Comparison of ENCODE assay signal across 9 mouse cellular contexts in genomic region chr15:78848467-78848866, GRCm38 (mm10). TPM values are rescaled to one million over a fixed set of nuclear protein-coding genes. Genes with fewer than 3 reads are reported as not detected.
DNase-seq lines count a peak whose midpoint lies in the region; ATAC-seq and TF ChIP-seq lines count a peak whose summit lies in the region.
"Had no signal": no experiment of that assay in that cellular context is flagged by ENCODE, and none has a peak within 500 bp of the region (broad histone marks: within the 10 kb centered on the region; RNA-seq: fewer than 3 reads in every experiment).

No protein-coding gene starts in this region.

- no peaks in the 10 kb centered on the region for H3K36me3 ChIP-seq in forebrain, embryonic 11.5 days (ENCODE audit: control insufficient read depth, insufficient read depth, low read length)
- no peaks in the 10 kb centered on the region for H3K36me3 ChIP-seq in forebrain, embryonic 15.5 days
- H3K36me3 ChIP-seq in midbrain, postnatal 0 days (ENCODE audit: insufficient read depth, low read length): no peaks in the 10 kb centered on the region

- peaks cover 14% of the 10 kb centered on the region for H3K27me3 ChIP-seq in forebrain, embryonic 11.5 days (ENCODE audit: control insufficient read depth, insufficient read depth, low read length)
- H3K27me3 ChIP-seq in forebrain, embryonic 15.5 days: peaks cover 12% of the 10 kb centered on the region
- H3K27me3 ChIP-seq in midbrain, postnatal 0 days (ENCODE audit: insufficient read depth, low read length): peaks cover 8% of the 10 kb centered on the region; the same call in 1 of the 2 replicates

- no peak overlapping the region for H3K9ac ChIP-seq in forebrain, embryonic 11.5 days (ENCODE audit: low read length)
- H3K9ac ChIP-seq in forebrain, embryonic 15.5 days (replicated peaks): no peak overlapping the region
- no peak overlapping the region for H3K9ac ChIP-seq in midbrain, postnatal 0 days (replicated peaks; ENCODE audit: low read length, poor library complexity, severe bottlenecking)
- H3K9ac ChIP-seq: limb, embryonic 15.5 days had no signal

- peak; percentile 85 for TF ChIP-seq CTCF in midbrain, postnatal 0 days (IDR thresholded peaks at IDR 0.05)

- 29% methylated on average over 5 of the region's 5 CpGs for WGBS in forebrain, embryonic 11.5 days
- 25% methylated on average over 5 of the region's 5 CpGs for WGBS in forebrain, embryonic 15.5 days
- WGBS in midbrain, postnatal 0 days: 27% methylated on average over 5 of the region's 5 CpGs

- ATAC-seq in forebrain, embryonic 11.5 days (replicated peaks; ENCODE audit: low FRiP score): no peak
- ATAC-seq in forebrain, embryonic 15.5 days (replicated peaks): no peak
- no peak for ATAC-seq in midbrain, postnatal 0 days (ENCODE audit: low FRiP score)

- peaks cover 3% of the 10 kb centered on the region; the same call in 1 of the 2 replicates for H3K4me1 ChIP-seq in forebrain, embryonic 11.5 days (replicated peaks; ENCODE audit: control insufficient read depth, insufficient read depth, low read length)
- 0 out of 2 replicates have a peak, but pooled peaks cover 8% of the 10 kb centered on the region for H3K4me1 ChIP-seq in forebrain, embryonic 15.5 days
- H3K4me1 ChIP-seq in midbrain, postnatal 0 days (ENCODE audit: insufficient read depth, low read length): no peaks in the 10 kb centered on the region

- H3K27ac ChIP-seq in forebrain, embryonic 11.5 days (ENCODE audit: low read depth, low read length): no peak overlapping the region
- H3K27ac ChIP-seq in forebrain, embryonic 15.5 days (replicated peaks): no peak overlapping the region
- H3K27ac ChIP-seq in midbrain, postnatal 0 days (ENCODE audit: low read depth, low read length): no peak overlapping the region
- H3K27ac ChIP-seq: limb, embryonic 15.5 days had no signal

- H3K9me3 ChIP-seq in forebrain, embryonic 11.5 days (ENCODE audit: control insufficient read depth, low read length): no peaks in the 10 kb centered on the region
- H3K9me3 ChIP-seq in forebrain, embryonic 15.5 days: no peaks in the 10 kb centered on the region
- H3K9me3 ChIP-seq in midbrain, postnatal 0 days (ENCODE audit: low read length): no peaks in the 10 kb centered on the region
- H3K9me3 ChIP-seq: limb, embryonic 15.5 days had no signal

- peak; percentile 86 for DNase-seq in forebrain, embryonic 11.5 days (ENCODE audit: low spot score)
- DNase-seq in T-cell, adult 2 months (ENCODE audit: low spot score): peak; percentile 74
- peak; percentile 84 to 89 for DNase-seq in cerebellum, postnatal 25 days
- DNase-seq in heart, postnatal 4 days: peak; percentile 92
- peak; percentile 72 to 89 for DNase-seq in left cerebral cortex, adult 18-20 months (ENCODE audit: low spot score in 2 of 2)
- DNase-seq in midbrain, postnatal 0 days (ENCODE audit: low spot score): peak; percentile 67
- DNase-seq in spleen, postnatal 4 days (ENCODE audit: low spot score in 2 of 2): peak; percentile 80 to 95

- no peak overlapping the region for H3K4me2 ChIP-seq in forebrain, embryonic 11.5 days (ENCODE audit: low read depth, low read length, severe bottlenecking)
- H3K4me2 ChIP-seq in forebrain, embryonic 15.5 days (replicated peaks): no peak overlapping the region
- H3K4me2 ChIP-seq in midbrain, postnatal 0 days (ENCODE audit: low read depth, low read length, poor library complexity, severe bottlenecking): no peak overlapping the region
- H3K4me2 ChIP-seq: limb, embryonic 15.5 days had no signal

- no peak overlapping the region for H3K4me3 ChIP-seq in forebrain, embryonic 11.5 days (ENCODE audit: low read depth, low read length)
- H3K4me3 ChIP-seq in forebrain, embryonic 15.5 days: no peak overlapping the region
- H3K4me3 ChIP-seq in midbrain, postnatal 0 days (ENCODE audit: low read depth, low read length): no peak overlapping the region
- H3K4me3 ChIP-seq: limb, embryonic 15.5 days had no signal

RNA-seq across cellular contexts. Expression of gene Cdc42ep1, which starts 6.0 kb away (rescaled TPM):
- 9.6 and 10.4 TPM in 2 replicates for polyA plus RNA-seq in forebrain, embryonic 11.5 days (2014; fragmentation: Nextera tagmentation; extraction: Ambion mirVana)
- polyA plus RNA-seq in forebrain, embryonic 15.5 days (2015; fragmentation: Nextera tagmentation; extraction: Ambion mirVana): 7.6 and 9.0 TPM in 2 replicates
- 10 to 100 TPM; 55.3 to 59.9 TPM for total RNA-seq in heart, postnatal 4 days (2021)
- total RNA-seq in left cerebral cortex, adult 18-20 months (2021): 10 to 100 TPM; 15.3 to 16.3 TPM
- 14.1 and 14.9 TPM in 2 replicates for total RNA-seq in midbrain, postnatal 0 days (2014; rRNA removed)
- polyA plus RNA-seq in midbrain, postnatal 0 days (2015; fragmentation: Nextera tagmentation; extraction: Ambion mirVana): 14.8 and 14.9 TPM in 2 replicates

RNA-seq across cellular contexts. Expression of gene Lgals2, which starts 6.9 kb away (rescaled TPM):
- not detected in 2 replicates for polyA plus RNA-seq in forebrain, embryonic 11.5 days (2014; fragmentation: Nextera tagmentation; extraction: Ambion mirVana)
- not detected in 2 replicates for polyA plus RNA-seq in forebrain, embryonic 15.5 days (2015; fragmentation: Nextera tagmentation; extraction: Ambion mirVana)
- total RNA-seq in heart, postnatal 4 days (2021): not detected
- not detected for total RNA-seq in left cerebral cortex, adult 18-20 months (2021)
- not detected in 2 replicates for total RNA-seq in midbrain, postnatal 0 days (2014; rRNA removed)
- not detected in 2 replicates for polyA plus RNA-seq in midbrain, postnatal 0 days (2015; fragmentation: Nextera tagmentation; extraction: Ambion mirVana)

RNA-seq across cellular contexts. Expression of gene Gga1, which starts 28.5 kb away (rescaled TPM):
- polyA plus RNA-seq in forebrain, embryonic 11.5 days (2014; fragmentation: Nextera tagmentation; extraction: Ambion mirVana): 45.0 and 47.8 TPM in 2 replicates
- 60.3 and 62.0 TPM in 2 replicates for polyA plus RNA-seq in forebrain, embryonic 15.5 days (2015; fragmentation: Nextera tagmentation; extraction: Ambion mirVana)
- 10 to 100 TPM; 47.1 to 47.6 TPM for total RNA-seq in heart, postnatal 4 days (2021)
- 10 to 100 TPM; 64.6 to 67.2 TPM for total RNA-seq in left cerebral cortex, adult 18-20 months (2021)
- total RNA-seq in midbrain, postnatal 0 days (2014; rRNA removed): 37.0 and 42.8 TPM in 2 replicates
- polyA plus RNA-seq in midbrain, postnatal 0 days (2015; fragmentation: Nextera tagmentation; extraction: Ambion mirVana): 42.4 and 43.4 TPM in 2 replicates

RNA-seq across cellular contexts. Expression of gene Card10, which starts 45.6 kb away (rescaled TPM):
- 2.3 and 2.7 TPM in 2 replicates for polyA plus RNA-seq in forebrain, embryonic 11.5 days (2014; fragmentation: Nextera tagmentation; extraction: Ambion mirVana)
- polyA plus RNA-seq in forebrain, embryonic 15.5 days (2015; fragmentation: Nextera tagmentation; extraction: Ambion mirVana): 1.3 and 1.7 TPM in 2 replicates
- 10 to 100 TPM; 15.9 to 18.8 TPM for total RNA-seq in heart, postnatal 4 days (2021)
- total RNA-seq in left cerebral cortex, adult 18-20 months (2021): 1 to 10 TPM; 4.8 to 4.9 TPM
- 0.71 and 1.6 TPM in 2 replicates for total RNA-seq in midbrain, postnatal 0 days (2014; rRNA removed)
- 2.2 and 2.5 TPM in 2 replicates for polyA plus RNA-seq in midbrain, postnatal 0 days (2015; fragmentation: Nextera tagmentation; extraction: Ambion mirVana)

RNA-seq across cellular contexts. Expression of gene Gm49510, which starts 51.0 kb away (rescaled TPM):
- polyA plus RNA-seq in forebrain, embryonic 11.5 days (2014; fragmentation: Nextera tagmentation; extraction: Ambion mirVana): 0.13 TPM in 1 of 2 replicates, not detected in the other
- not detected in 2 replicates for polyA plus RNA-seq in forebrain, embryonic 15.5 days (2015; fragmentation: Nextera tagmentation; extraction: Ambion mirVana)
- total RNA-seq in heart, postnatal 4 days (2021): under 1 TPM in 1 of 2 experiments, not detected in 1; 0.29 TPM
- total RNA-seq in left cerebral cortex, adult 18-20 months (2021): under 1 TPM in 1 of 2 experiments, not detected in 1; 0.52 TPM
- 1.7 TPM in 1 of 2 replicates, not detected in the other for total RNA-seq in midbrain, postnatal 0 days (2014; rRNA removed)
- polyA plus RNA-seq in midbrain, postnatal 0 days (2015; fragmentation: Nextera tagmentation; extraction: Ambion mirVana): 0.17 TPM in 1 of 2 replicates, not detected in the other
